Mouse (Mus musculus): ENCODE measurements at regions not wholly inside any gene's neighbourhood (a gene's known extent, or its start where the extent isn't known, plus 50 kb on each side); places are given as distances from the start of the nearest gene placed in this dataset.

DNA sequence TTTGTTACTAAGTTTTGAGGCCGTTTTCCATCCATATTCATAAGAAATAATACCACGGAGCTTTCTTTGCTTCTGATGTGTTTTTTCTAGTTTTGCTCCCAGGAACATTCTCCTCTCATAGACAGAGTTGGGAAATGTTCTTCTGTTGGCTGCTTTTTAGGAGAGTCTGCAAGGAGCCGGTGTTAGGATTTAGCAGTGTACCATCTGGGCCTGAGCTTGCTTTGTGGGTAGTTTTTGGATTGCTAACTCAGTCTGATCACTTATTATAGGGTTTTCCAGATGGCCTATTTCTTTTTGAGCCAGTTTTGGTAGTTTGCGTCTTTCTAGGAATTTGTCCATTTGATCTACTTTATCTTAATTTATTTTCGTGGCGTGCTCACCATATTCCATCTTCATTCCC lies 108.4 kb downstream of the Cmpk2 start:
- Histone ChIP-seq H3K4me2 (no peak overlapping the region), H3K9ac (no peak overlapping the region), H3K9me3 (no peaks in the 10 kb centered on the region), H3K27me3 (replicated peaks) (no peaks in the 10 kb centered on the region), H3K4me1 (no peaks in the 10 kb centered on the region), H3K36me3 (no peaks in the 10 kb centered on the region), H3K4me3 (replicated peaks) (no peak overlapping the region), H3K27ac (no peak overlapping the region)
- 83% methylated on average over 6 of the region's 6 CpGs for WGBS
- no peak for ATAC-seq (ENCODE audit: insufficient read depth, low FRiP score, low read depth)

DNA sequence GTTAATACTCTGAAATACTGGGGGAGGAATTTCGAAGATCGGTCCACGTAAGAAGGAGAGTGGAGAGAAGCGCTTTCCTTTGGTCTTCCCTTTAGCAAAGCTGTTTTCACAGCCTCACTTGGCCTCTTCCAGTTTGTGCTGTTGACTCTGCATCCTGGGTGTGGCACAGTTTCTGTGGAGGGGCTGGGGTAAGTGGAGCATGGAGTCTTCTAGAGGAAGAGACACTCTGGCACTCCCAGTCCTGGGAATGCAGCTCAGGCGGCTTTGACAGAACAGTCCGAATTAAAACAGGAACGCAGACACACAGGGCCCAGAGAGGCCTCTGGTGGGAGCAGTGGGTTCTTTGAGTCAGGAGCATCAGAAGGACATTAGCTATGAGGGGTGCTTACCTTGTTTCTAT lies 102.6 kb downstream of the Cmpk2 start:
- Histone ChIP-seq H3K27me3 (replicated peaks) (no peaks in the 10 kb centered on the region), H3K9me3 (no peaks in the 10 kb centered on the region), H3K4me2 (no peak overlapping the region), H3K4me1 (no peaks in the 10 kb centered on the region), H3K36me3 (no peaks in the 10 kb centered on the region), H3K4me3 (replicated peaks) (no peak overlapping the region), H3K27ac (no peak overlapping the region), H3K9ac (no peak overlapping the region)
- ATAC-seq (ENCODE audit: insufficient read depth, low FRiP score, low read depth), result no peak
- 79% methylated on average over 7 of the region's 7 CpGs for WGBS

DNA sequence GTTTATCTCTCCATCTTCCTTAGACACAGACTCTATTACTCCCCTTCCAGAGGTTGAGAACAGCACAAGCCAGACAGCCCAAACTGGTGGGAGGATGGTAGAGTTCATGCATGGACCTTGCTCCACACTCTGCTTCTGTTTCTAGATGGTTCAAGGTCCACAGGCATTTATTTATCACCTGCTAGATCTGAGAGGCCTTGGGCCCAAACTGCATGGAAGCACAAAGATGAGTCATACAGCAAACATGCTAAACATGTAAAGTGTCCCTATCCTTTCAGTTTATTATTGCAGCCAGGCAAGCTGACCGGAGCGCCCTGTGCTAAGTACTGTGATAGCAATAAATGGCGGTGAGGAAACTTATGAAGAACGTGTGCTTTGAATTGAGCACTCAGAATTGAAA lies 98.4 kb downstream of the Cmpk2 start:
- Histone ChIP-seq H3K9ac (no peak overlapping the region), H3K4me1 (no peaks in the 10 kb centered on the region), H3K4me2 (no peak overlapping the region), H3K36me3 (no peaks in the 10 kb centered on the region), H3K9me3 (no peaks in the 10 kb centered on the region), H3K27ac (no peak overlapping the region), H3K4me3 (replicated peaks) (no peak overlapping the region), H3K27me3 (replicated peaks) (no peaks in the 10 kb centered on the region)
- ATAC-seq (ENCODE audit: insufficient read depth, low FRiP score, low read depth), result no peak
- WGBS, result 84% methylated on average over 4 of the region's 4 CpGs

GRCm38 (mm10) chr12:26562858-26563257 lies 93.9 kb downstream of the Cmpk2 start:
- no peak for ATAC-seq (ENCODE audit: insufficient read depth, low FRiP score, low read depth)

GRCm38 (mm10) chr12:26559560-26559959 lies 90.6 kb downstream of the Cmpk2 start:
- WGBS, result 74% methylated on average over 3 of the region's 3 CpGs
- no peaks in the 10 kb centered on the region for H3K4me1 ChIP-seq
- H3K4me3 ChIP-seq (replicated peaks), result no peak overlapping the region
- no peak overlapping the region for H3K9ac ChIP-seq
- no peaks in the 10 kb centered on the region for H3K9me3 ChIP-seq
- no peak overlapping the region for H3K4me2 ChIP-seq
- no peaks in the 10 kb centered on the region for H3K36me3 ChIP-seq
- no peaks in the 10 kb centered on the region for H3K27me3 ChIP-seq (replicated peaks)
- no peak for ATAC-seq (ENCODE audit: insufficient read depth, low FRiP score, low read depth)
- no peak overlapping the region for H3K27ac ChIP-seq

More at GRCm38 (mm10) chr12:26562858-26563257, 93.9 kb downstream of the Cmpk2 start:
- H3K27me3 ChIP-seq (replicated peaks), result no peaks in the 10 kb centered on the region
- H3K9ac ChIP-seq, result no peak overlapping the region
- 79% methylated on average over 6 of the region's 6 CpGs for WGBS
- H3K27ac ChIP-seq, result no peak overlapping the region
- H3K4me1 ChIP-seq, result no peaks in the 10 kb centered on the region
- H3K4me3 ChIP-seq (replicated peaks), result no peak overlapping the region
- no peaks in the 10 kb centered on the region for H3K36me3 ChIP-seq
- no peaks in the 10 kb centered on the region for H3K9me3 ChIP-seq
- H3K4me2 ChIP-seq, result no peak overlapping the region

DNA sequence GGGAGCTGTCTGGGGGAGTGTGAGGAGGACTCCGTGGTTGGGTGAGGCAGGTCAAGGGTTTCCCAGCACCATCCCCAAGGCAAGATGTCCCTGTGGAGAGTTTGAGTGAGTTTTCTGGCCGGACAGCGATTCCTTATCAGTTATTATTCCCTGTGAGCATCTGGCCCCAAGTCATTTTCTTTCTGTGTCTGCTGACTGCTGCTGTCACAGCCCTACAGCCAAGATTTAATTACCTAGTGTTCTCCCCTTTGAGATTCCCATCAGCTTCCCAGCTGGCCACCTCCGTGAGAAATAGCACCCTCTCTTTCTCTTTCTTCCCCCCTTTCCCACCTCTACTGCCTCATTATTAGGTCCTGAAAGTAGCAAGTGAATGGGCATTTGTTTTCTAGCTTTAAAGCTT lies 88.4 kb downstream of the Cmpk2 start:
- Histone ChIP-seq H3K4me2 (no peak overlapping the region), H3K27me3 (replicated peaks) (no peaks in the 10 kb centered on the region), H3K9me3 (no peaks in the 10 kb centered on the region), H3K36me3 (no peaks in the 10 kb centered on the region), H3K27ac (no peak overlapping the region), H3K4me3 (replicated peaks) (no peak overlapping the region), H3K9ac (no peak overlapping the region), H3K4me1 (no peaks in the 10 kb centered on the region)
- 10% methylated on average over 4 of the region's 4 CpGs for WGBS
- ATAC-seq (ENCODE audit: insufficient read depth, low FRiP score, low read depth), result no peak

DNA sequence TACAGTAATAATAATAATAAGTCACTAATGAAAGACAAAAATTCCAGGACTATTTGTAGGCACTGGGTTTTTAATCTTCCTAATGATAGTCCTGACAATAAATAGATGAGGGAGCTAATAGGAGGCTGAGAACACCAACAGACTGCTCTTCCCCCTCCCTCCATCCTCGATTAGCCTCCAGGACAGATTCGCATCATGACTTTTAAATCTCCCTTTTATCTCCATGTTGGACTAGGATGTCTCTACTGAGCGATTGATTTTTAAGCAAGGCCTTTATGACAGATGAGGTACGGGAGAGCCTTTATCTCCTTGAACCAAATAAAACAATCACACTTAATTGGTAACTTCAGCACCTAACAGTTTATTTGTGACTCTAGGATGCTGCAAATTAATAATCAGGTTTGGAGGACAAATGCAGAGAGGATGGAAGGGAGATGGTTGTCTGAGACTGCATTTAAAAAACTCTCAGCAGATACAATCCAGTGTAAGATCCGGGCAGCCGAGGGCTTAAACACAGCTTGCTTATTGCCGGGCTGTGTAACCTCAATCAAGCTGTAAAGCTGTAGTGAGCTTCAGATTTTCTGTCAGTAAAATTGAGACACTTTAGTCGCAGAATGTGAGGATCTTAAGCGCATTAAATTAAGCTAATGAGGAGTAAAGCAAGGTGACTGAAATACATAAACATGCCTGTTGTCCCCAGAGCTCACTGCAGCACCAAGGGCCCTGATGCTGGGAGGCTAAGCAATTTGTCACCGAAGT lies 82.3 kb downstream of the Cmpk2 start:
- Histone ChIP-seq H3K4me3 (replicated peaks) (no peak overlapping the region), H3K4me1 (0 out of 2 replicates have a peak, but pooled peaks cover 4% of the 10 kb centered on the region), H3K9ac (no peak overlapping the region), H3K9me3 (no peaks in the 10 kb centered on the region), H3K27ac (no peak overlapping the region), H3K4me2 (no peak overlapping the region), H3K36me3 (no peaks in the 10 kb centered on the region), H3K27me3 (replicated peaks) (no peaks in the 10 kb centered on the region)
- ATAC-seq (ENCODE audit: insufficient read depth, low FRiP score, low read depth), result no peak
- 57% methylated on average over 10 of the region's 10 CpGs for WGBS

- Histone ChIP-seq H3K9me3 (no peaks in the 10 kb centered on the region), H3K4me2 (no peak overlapping the region), H3K36me3 (no peaks in the 10 kb centered on the region), H3K27ac (no peak overlapping the region), H3K27me3 (replicated peaks) (no peaks in the 10 kb centered on the region), H3K4me3 (replicated peaks) (no peak overlapping the region), H3K9ac (no peak overlapping the region), H3K4me1 (0 out of 2 replicates have a peak, but pooled peaks cover 4% of the 10 kb centered on the region)
- ATAC-seq (ENCODE audit: insufficient read depth, low FRiP score, low read depth), result no peak
- 15% methylated on average over 1 of the region's 1 CpGs for WGBS
Measured at GRCm38 (mm10) chr12:26547466-26547865, 78.5 kb downstream of the Cmpk2 start.

GRCm38 (mm10) chr12:26546361-26546760 lies 77.4 kb downstream of the Cmpk2 start:
- H3K27ac ChIP-seq, result no peak overlapping the region
- 73% methylated on average over 6 of the region's 6 CpGs for WGBS
- no peaks in the 10 kb centered on the region for H3K27me3 ChIP-seq (replicated peaks)
- H3K36me3 ChIP-seq, result no peaks in the 10 kb centered on the region
- no peak for ATAC-seq (ENCODE audit: insufficient read depth, low FRiP score, low read depth)
- no peak overlapping the region for H3K4me2 ChIP-seq
- H3K4me3 ChIP-seq (replicated peaks), result no peak overlapping the region
- 0 out of 2 replicates have a peak, but pooled peaks cover 4% of the 10 kb centered on the region for H3K4me1 ChIP-seq
- H3K9ac ChIP-seq, result no peak overlapping the region
- H3K9me3 ChIP-seq, result no peaks in the 10 kb centered on the region

- 72% methylated on average over 1 of the region's 1 CpGs for WGBS
- no peaks in the 10 kb centered on the region for H3K9me3 ChIP-seq
- H3K27me3 ChIP-seq (replicated peaks), result no peaks in the 10 kb centered on the region
- H3K4me1 ChIP-seq, result 0 out of 2 replicates have a peak, but pooled peaks cover 4% of the 10 kb centered on the region
- H3K36me3 ChIP-seq, result no peaks in the 10 kb centered on the region
- H3K4me2 ChIP-seq, result no peak overlapping the region
- H3K4me3 ChIP-seq (replicated peaks), result no peak overlapping the region
- ATAC-seq (ENCODE audit: insufficient read depth, low FRiP score, low read depth), result no peak
- H3K27ac ChIP-seq, result no peak overlapping the region
- H3K9ac ChIP-seq, result no peak overlapping the region
Measured at GRCm38 (mm10) chr12:26543463-26543862, 74.5 kb downstream of the Cmpk2 start.

GRCm38 (mm10) chr12:26542451-26542850 lies 73.4 kb downstream of the Cmpk2 start:
- no peak overlapping the region for H3K9ac ChIP-seq
- no peaks in the 10 kb centered on the region for H3K36me3 ChIP-seq
- H3K4me3 ChIP-seq (replicated peaks), result no peak overlapping the region
- H3K4me1 ChIP-seq, result 0 out of 2 replicates have a peak, but pooled peaks cover under 1% of the 10 kb centered on the region
- no peaks in the 10 kb centered on the region for H3K9me3 ChIP-seq
- no peak overlapping the region for H3K4me2 ChIP-seq
- 61% methylated on average over 2 of the region's 2 CpGs for WGBS
- no peak overlapping the region for H3K27ac ChIP-seq
- ATAC-seq (ENCODE audit: insufficient read depth, low FRiP score, low read depth), result no peak
- H3K27me3 ChIP-seq (replicated peaks), result no peaks in the 10 kb centered on the region

DNA sequence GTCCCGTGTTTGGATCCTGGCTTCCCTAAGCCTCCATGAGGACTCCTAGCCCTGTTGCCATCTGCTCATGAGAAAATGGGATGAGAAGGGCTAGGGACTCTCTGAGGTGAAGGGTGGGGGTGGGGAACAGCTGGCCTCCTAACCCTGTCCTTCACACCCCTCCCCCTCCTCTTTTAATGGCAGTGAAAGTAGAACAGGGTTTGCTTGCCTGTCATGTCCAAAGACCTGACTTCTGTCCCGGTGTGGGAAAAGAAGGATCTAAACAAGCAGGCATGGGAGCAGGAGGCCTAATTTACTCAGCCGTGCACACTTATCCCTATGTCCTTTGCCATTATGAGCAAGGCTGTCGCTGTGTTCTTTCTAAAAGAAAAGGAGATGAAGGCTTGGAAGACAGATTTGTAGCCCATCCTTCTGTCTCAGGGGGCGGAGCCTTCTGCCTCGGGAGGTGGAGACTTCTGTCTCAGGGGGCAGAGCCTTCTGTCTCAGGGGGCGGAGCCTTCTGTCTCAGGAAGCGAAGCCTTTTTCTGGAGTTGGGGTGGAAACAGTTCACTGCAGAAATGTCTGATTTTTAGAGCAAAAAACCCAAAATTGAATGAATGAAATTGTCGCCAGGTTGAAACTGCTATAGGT lies 66.4 kb downstream of the Cmpk2 start:
- no peaks in the 10 kb centered on the region for H3K9me3 ChIP-seq
- no peak for ATAC-seq (ENCODE audit: insufficient read depth, low FRiP score, low read depth)
- no peaks in the 10 kb centered on the region for H3K36me3 ChIP-seq
- no peak overlapping the region for H3K4me2 ChIP-seq
- no peak overlapping the region for H3K9ac ChIP-seq
- H3K27me3 ChIP-seq (replicated peaks), result no peaks in the 10 kb centered on the region
- peaks cover 7% of the 10 kb centered on the region; the same call in 1 of the 2 replicates for H3K4me1 ChIP-seq
- WGBS, result 66% methylated on average over 9 of the region's 9 CpGs
- no peak overlapping the region for H3K4me3 ChIP-seq (replicated peaks)
- no peak overlapping the region for H3K27ac ChIP-seq

All from stomach, embryonic 15.5 days (tissue).